ENCODE assay signal across 16 mouse cellular contexts in the genomic region with DNA sequence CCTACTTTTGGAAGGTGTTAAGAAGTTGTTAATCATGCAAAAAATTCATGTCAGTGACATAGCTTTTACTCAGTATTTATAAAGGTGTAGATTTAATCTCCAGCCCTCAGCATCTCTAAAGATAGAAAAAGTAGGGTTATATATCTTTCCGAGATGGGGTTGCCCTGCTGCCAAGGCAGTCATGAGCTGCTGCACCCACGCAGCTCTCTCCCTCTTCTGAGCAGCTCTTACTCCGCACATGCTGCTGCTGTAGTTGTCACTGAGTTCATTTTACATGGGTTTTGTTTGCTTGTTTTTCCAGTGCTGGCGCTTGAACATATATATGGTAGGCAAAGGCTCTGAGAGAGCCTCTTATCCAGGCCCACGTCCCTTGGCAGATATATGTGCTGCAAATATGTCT. TPM values are rescaled to one million over a fixed set of nuclear protein-coding genes. Genes with fewer than 3 reads are reported as not detected.
DNase-seq lines count a peak whose midpoint lies in the region; ATAC-seq and TF ChIP-seq lines count a peak whose summit lies in the region.
"Had no signal": no experiment of that assay in that cellular context is flagged by ENCODE, and none has a peak within 500 bp of the region (broad histone marks: within the 10 kb centered on the region; RNA-seq: fewer than 3 reads in every experiment).

No protein-coding gene starts in this region.

- peaks cover 37% of the 10 kb centered on the region for H3K4me1 ChIP-seq in heart, embryonic 10.5 days
- peaks cover 15% of the 10 kb centered on the region for H3K4me1 ChIP-seq in embryonic facial prominence, embryonic 15.5 days
- H3K4me1 ChIP-seq in stomach, postnatal 0 days (replicated peaks; ENCODE audit: control insufficient read depth, insufficient read depth), result no peaks in the 10 kb centered on the region

- H3K36me3 ChIP-seq in heart, embryonic 10.5 days, result peaks cover 8% of the 10 kb centered on the region
- H3K36me3 ChIP-seq in embryonic facial prominence, embryonic 15.5 days, result peaks cover 13% of the 10 kb centered on the region
- no peaks in the 10 kb centered on the region for H3K36me3 ChIP-seq in stomach, postnatal 0 days (ENCODE audit: control insufficient read depth, insufficient read depth, low read length)

- H3K4me2 ChIP-seq in embryonic facial prominence, embryonic 15.5 days (replicated peaks), result no peak overlapping the region
- no peak overlapping the region for H3K4me2 ChIP-seq in stomach, postnatal 0 days (replicated peaks; ENCODE audit: low read depth)

- H3K27ac ChIP-seq in heart, embryonic 10.5 days, result peak overlapping the region; percentile 49; the same call in 1 of the 2 replicates
- H3K27ac ChIP-seq in layer of hippocampus, adult 2 months, result peak overlapping the region; percentile 46
- peak overlapping the region; percentile 49 for H3K27ac ChIP-seq in embryonic facial prominence, embryonic 15.5 days (replicated peaks)
- H3K27ac ChIP-seq in stomach, postnatal 0 days (replicated peaks), result no peak overlapping the region
- H3K27ac ChIP-seq: kidney, postnatal 0 days; liver, embryonic 14.5 days; macrophage; midbrain, embryonic 10.5 days had no signal

- no peak overlapping the region for H3K4me3 ChIP-seq in heart, embryonic 10.5 days
- no peak overlapping the region for H3K4me3 ChIP-seq in layer of hippocampus, adult 2 months
- no peak overlapping the region for H3K4me3 ChIP-seq in embryonic facial prominence, embryonic 15.5 days (replicated peaks)
- H3K4me3 ChIP-seq in stomach, postnatal 0 days (ENCODE audit: low read depth, low read length), result no peak overlapping the region
- H3K4me3 ChIP-seq: midbrain, embryonic 10.5 days had no signal

- no peak for TF ChIP-seq CTCF in layer of hippocampus, adult 2 months (conservative IDR thresholded peaks at IDR 0.05)
- no peak for TF ChIP-seq CTCF in stomach, postnatal 0 days (IDR thresholded peaks at IDR 0.05; ENCODE audit: low read depth)

- ATAC-seq in embryonic facial prominence, embryonic 15.5 days (ENCODE audit: insufficient number of reproducible peaks, low FRiP score, low TSS enrichment, low read depth), result no peak
- ATAC-seq in stomach, postnatal 0 days (ENCODE audit: low FRiP score, low TSS enrichment), result no peak

- DNase-seq in heart, embryonic 10.5 days (ENCODE audit: low spot score), result no peak
- no peak for DNase-seq in heart, postnatal 14 days
- DNase-seq in layer of hippocampus, adult 2 months (ENCODE audit: low spot score in 2 of 2), result no peak
- DNase-seq in layer of hippocampus, postnatal 25 days (ENCODE audit: extremely low spot score in 1 of 2, low spot score in 1 of 2), result no peak
- DNase-seq in brain, adult 2 months (ENCODE audit: low read depth, low spot score), result peak; percentile 84
- no peak for DNase-seq in stomach, postnatal 0 days (ENCODE audit: low spot score)
- DNase-seq in cerebellum, adult 9-11 months, result no peak
- DNase-seq: cerebellum, postnatal 10 days; kidney, adult 11 months; spleen, adult 18-20 months; thymus, adult 18-20 months had no signal

- no peaks in the 10 kb centered on the region for H3K27me3 ChIP-seq in heart, embryonic 10.5 days (ENCODE audit: insufficient read depth, poor library complexity, severe bottlenecking)
- no peaks in the 10 kb centered on the region for H3K27me3 ChIP-seq in embryonic facial prominence, embryonic 15.5 days
- no peaks in the 10 kb centered on the region for H3K27me3 ChIP-seq in stomach, postnatal 0 days (ENCODE audit: control insufficient read depth, insufficient read depth, low read length)

- H3K9me3 ChIP-seq in heart, embryonic 10.5 days, result no peaks in the 10 kb centered on the region
- no peaks in the 10 kb centered on the region for H3K9me3 ChIP-seq in embryonic facial prominence, embryonic 15.5 days (replicated peaks)
- H3K9me3 ChIP-seq in stomach, postnatal 0 days (ENCODE audit: control insufficient read depth, low read length), result no peaks in the 10 kb centered on the region
- H3K9me3 ChIP-seq: midbrain, embryonic 10.5 days had no signal

- intact Hi-C loops in heart, postnatal 14 days (cut with DNase I), result no loop called here

- WGBS in heart, embryonic 10.5 days, result 78% methylated on average over 5 of the region's 5 CpGs
- WGBS in embryonic facial prominence, embryonic 15.5 days, result 57% methylated on average over 5 of the region's 5 CpGs
- WGBS in stomach, postnatal 0 days, result 70% methylated on average over 5 of the region's 5 CpGs

- no peak for TF ChIP-seq EP300 in stomach, postnatal 0 days (optimal IDR thresholded peaks at IDR 0.05)

- H3K9ac ChIP-seq in embryonic facial prominence, embryonic 15.5 days, result no peak overlapping the region
- H3K9ac ChIP-seq in stomach, postnatal 0 days (ENCODE audit: low read length), result no peak overlapping the region
- H3K9ac ChIP-seq: liver, embryonic 14.5 days had no signal

RNA-seq across cellular contexts. Expression of gene Ccdc34, which starts 20.7 kb away (rescaled TPM):
- polyA plus RNA-seq in heart, embryonic 10.5 days (2016; fragmentation: Nextera tagmentation; extraction: Ambion mirVana), result 24.1 and 29.8 TPM in 2 replicates
- 1 to 10 TPM; 7.3 to 9.2 TPM for total RNA-seq in heart, postnatal 14 days (2021)
- total RNA-seq in layer of hippocampus, adult 2 months (2021), result 10 to 100 TPM; 16.3 to 20.1 TPM
- total RNA-seq in layer of hippocampus, postnatal 25 days (2021), result 10 to 100 TPM; 17.9 to 21.1 TPM
- polyA plus RNA-seq in embryonic facial prominence, embryonic 15.5 days (2015; fragmentation: Nextera tagmentation; extraction: Ambion mirVana), result 47.1 and 48.2 TPM in 2 replicates
- 16.1 and 18.7 TPM in 2 replicates for polyA plus RNA-seq in stomach, postnatal 0 days (2015; fragmentation: Nextera tagmentation; extraction: Ambion mirVana)
